Mouse (Mus musculus) right cerebral cortex, postnatal 36 days (tissue): ENCODE results near the gene Fbxw18.
"Not testable (repeated sequence)": the region's sequence is repeated elsewhere in the genome, so short reads cannot be mapped to it uniquely, and the experiment has no call there.

ENCODE experiments used
- DNase-seq, 2 experiments: peaks; one replicate each; pipeline ENCODE4 v3.0.0; 2022; ENCODE audit warnings: low spot score in 2 of 2, mixed read lengths in 1 of 2

Gene Fbxw18

GRCm38 (mm10) chr9:109702600-109702999, at the start of gene Fbxw18:
Fbxw18 (minus strand) TSS chr9:109702700.
- not testable (repeated sequence) for DNase-seq

GRCm38 (mm10) chr9:109745989-109746388, 43.5 kb upstream of the Fbxw18 start, which contains the start of gene Fbxw26:
Fbxw26 (minus strand) TSS chr9:109746089.
- DNase-seq: not testable (repeated sequence)

- DNase-seq: no peak
Observed at GRCm38 (mm10) chr9:109685299-109685698, 17.2 kb downstream of the Fbxw18 start.

GRCm38 (mm10) chr9:109664552-109664951, 37.9 kb downstream of the Fbxw18 start, which contains the start of gene Fbxw25:
Fbxw25 (minus strand) TSS chr9:109664652.
- not testable (repeated sequence) for DNase-seq
